Mouse (Mus musculus) forebrain, postnatal 0 days (tissue): ENCODE measurements around the gene Tanc1. TPM values are rescaled to one million over a fixed set of nuclear protein-coding genes. Genes with fewer than 3 reads are reported as not detected.

Experiments
- ATAC-seq: fragments of 200-750 bp; cut with Nextera tagmentation; 2 replicates; pipeline ENCODE4 v1.8.0; 2017; ENCODE audit warnings: mild to moderate bottlenecking, moderate library complexity
- DNase-seq: peaks from one replicate; pipeline ENCODE4 v3.0.0-alpha.2; 2015
- H3K27ac ChIP-seq: fragments of 300-500 bp; sonication (generic); 2 replicates; pipeline ENCODE4 v1.5.1; 2014; ENCODE audit warnings: low read depth, mild to moderate bottlenecking, antibody characterized with exemption, low read length, moderate library complexity, mixed read lengths
- H3K27me3 ChIP-seq: fragments of 300-500 bp; sonication (generic); 2 replicates; pipeline ENCODE4 v1.6.1; 2014; ENCODE audit warnings: mild to moderate bottlenecking, low read length, mixed read lengths; ENCODE audit not compliant: insufficient read depth
- H3K36me3 ChIP-seq: fragments of 300-500 bp; sonication (generic); 2 replicates; pipeline ENCODE4 v1.6.1; 2014; ENCODE audit warnings: mild to moderate bottlenecking, moderate library complexity; ENCODE audit not compliant: insufficient read depth
- H3K4me1 ChIP-seq: fragments of 300-500 bp; sonication (generic); 2 replicates; pipeline ENCODE4 v1.6.1; 2014; ENCODE audit warnings: antibody characterized with exemption; ENCODE audit not compliant: insufficient read depth
- H3K4me2 ChIP-seq: fragments of 300-500 bp; sonication (generic); 2 replicates; pipeline ENCODE4 v1.6.1; 2014; ENCODE audit warnings: low read depth, mild to moderate bottlenecking, moderate library complexity
- H3K4me3 ChIP-seq: fragments of 300-500 bp; sonication (generic); 2 replicates; pipeline ENCODE4 v1.5.1; 2014; ENCODE audit warnings: low read depth, low read length, mixed read lengths
- H3K9ac ChIP-seq: fragments of 300-500 bp; sonication (generic); 2 replicates; pipeline ENCODE4 v1.6.1; 2014; ENCODE audit warnings: mild to moderate bottlenecking
- H3K9me3 ChIP-seq: fragments of 300-500 bp; sonication (generic); 2 replicates; pipeline ENCODE4 v1.6.1; 2016; ENCODE audit warnings: low read length
- CTCF ChIP-seq: sonication (generic); IDR thresholded peaks from 2 replicates; pipeline ENCODE4 v1.5.1; 2016; ENCODE audit warnings: antibody characterized with exemption, control low read depth, low read depth
- WGBS: fragments of 180-500 bp; shearing (Covaris S2); extraction: QIAGEN DNeasy Blood & Tissue Kit; methylation state at CpG from one replicate; pipeline ENCODE4 v1.1.7; 2014; 5-methylcytosine and 5-hydroxymethylcytosine counted together
- polyA plus RNA-seq: library from polyadenylated mRNA; unstranded; fragments of >200 nt; fragmentation: Nextera tagmentation; extraction: Ambion mirVana; gene quantifications from 2 replicates; pipeline ENCODE4 v1.2.1, GENCODE M21; 2015
- total RNA-seq: library from RNA; depleted of rRNA; stranded (reverse); fragments of >200 nt; gene quantifications from 2 replicates; pipeline ENCODE4 v1.2.3, GENCODE M21; 2014

The Tanc1 gene
- total and polyA plus RNA-seq, 2 experiments from 2014 or later = 2.9 to 5.0 TPM

DNA sequence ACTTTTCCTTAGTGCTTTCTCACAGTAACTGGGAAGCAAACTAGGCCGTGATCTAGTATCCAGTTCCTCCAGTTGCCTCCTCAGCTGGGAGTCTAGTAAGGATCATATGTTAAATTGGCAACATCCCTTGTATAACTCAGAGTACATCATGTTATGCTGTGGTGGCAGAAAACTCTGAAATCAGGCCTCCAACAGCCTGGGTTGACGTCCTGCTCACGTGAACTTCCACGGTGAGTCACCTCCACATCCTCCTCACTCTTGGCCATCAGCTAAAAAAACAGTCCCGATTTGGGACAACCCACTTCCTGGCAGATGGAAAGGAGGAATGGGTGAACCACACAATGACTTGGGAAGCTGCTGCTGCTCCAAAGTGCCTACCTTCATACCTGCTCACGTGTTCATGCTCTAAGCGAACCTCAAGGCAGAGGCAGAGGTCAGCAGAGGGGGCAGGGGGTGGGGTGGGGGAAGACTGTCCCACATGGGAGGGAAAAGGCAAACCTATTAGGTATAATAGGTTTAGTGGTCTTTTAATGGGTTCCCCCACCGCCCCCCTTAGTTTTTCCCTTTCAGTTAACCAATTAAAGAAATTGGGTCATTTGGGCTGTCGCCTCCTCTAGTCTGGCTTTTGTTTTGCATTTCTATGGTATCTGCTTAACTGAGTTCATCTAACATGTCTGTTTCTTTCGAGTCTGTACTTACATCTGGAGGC lies 24.3 kb upstream of the Tanc1 start:
- DNase-seq (no peak), ATAC-seq (no peak)
- H3K4me3 ChIP-seq = no peak overlapping the region
- no peaks in the 10 kb centered on the region for H3K36me3 ChIP-seq
- H3K27ac ChIP-seq = no peak overlapping the region
- 61% methylated on average over 10 of the region's 10 CpGs for WGBS
- H3K27me3 ChIP-seq = no peaks in the 10 kb centered on the region
- H3K9ac ChIP-seq = no peak overlapping the region
- no peak overlapping the region for H3K4me2 ChIP-seq
- H3K4me1 ChIP-seq = no peaks in the 10 kb centered on the region
- H3K9me3 ChIP-seq = no peaks in the 10 kb centered on the region
- no peak for TF ChIP-seq CTCF

DNA sequence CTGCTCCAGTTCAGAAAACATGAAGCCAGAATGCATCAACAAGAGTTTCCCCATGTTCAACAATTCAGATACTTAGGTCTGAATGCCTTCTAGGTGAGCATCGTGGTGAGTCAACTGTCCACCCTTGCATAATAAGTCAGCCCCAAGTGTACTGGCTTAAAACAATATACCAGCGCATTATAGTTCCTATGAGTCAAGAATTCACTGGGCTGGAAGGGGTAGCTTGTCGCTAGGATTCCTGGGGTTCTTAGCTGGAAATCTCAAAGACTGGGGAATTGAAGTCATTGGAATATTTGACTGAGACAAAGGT lies 23.8 kb upstream of the Tanc1 start:
- no peak overlapping the region for H3K4me3 ChIP-seq
- no peak for DNase-seq
- H3K4me2 ChIP-seq = no peak overlapping the region
- ATAC-seq = no peak
- H3K36me3 ChIP-seq = no peaks in the 10 kb centered on the region
- H3K9me3 ChIP-seq = no peaks in the 10 kb centered on the region
- 52% methylated on average over 3 of the region's 3 CpGs for WGBS
- no peaks in the 10 kb centered on the region for H3K27me3 ChIP-seq
- no peak for TF ChIP-seq CTCF
- no peak overlapping the region for H3K27ac ChIP-seq
- no peak overlapping the region for H3K9ac ChIP-seq
- no peaks in the 10 kb centered on the region for H3K4me1 ChIP-seq

DNA sequence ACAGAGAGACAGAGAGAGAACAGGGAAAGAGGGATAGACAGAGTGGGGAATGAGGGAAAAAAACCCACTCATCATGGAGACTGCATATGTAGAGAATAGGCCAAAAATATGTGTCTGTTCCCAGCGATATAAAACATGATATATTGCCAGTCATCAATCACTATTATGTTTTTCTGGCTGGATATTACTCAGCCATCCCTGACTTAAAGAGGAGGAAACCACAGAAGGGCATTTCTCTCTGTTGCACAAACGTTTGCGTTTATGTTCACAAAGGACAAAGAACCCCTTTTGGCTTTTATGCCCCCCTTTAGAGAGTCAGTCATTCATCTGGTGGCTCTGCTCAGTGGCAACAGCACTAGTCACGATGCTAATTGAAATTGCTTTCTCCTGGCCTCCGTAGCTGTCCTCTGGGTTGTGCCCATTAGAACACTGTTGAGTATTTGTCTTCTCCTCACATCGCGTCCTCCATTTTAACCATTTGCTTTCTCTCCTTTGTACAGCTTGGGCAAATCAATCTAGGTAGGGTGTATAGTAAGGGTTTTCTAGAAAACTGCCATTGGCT lies 18.4 kb upstream of the Tanc1 start:
- Histone ChIP-seq H3K4me1 (no peaks in the 10 kb centered on the region), H3K27ac (no peak overlapping the region), H3K9ac (no peak overlapping the region), H3K4me2 (no peak overlapping the region), H3K27me3 (no peaks in the 10 kb centered on the region), H3K4me3 (no peak overlapping the region), H3K9me3 (no peaks in the 10 kb centered on the region), H3K36me3 (no peaks in the 10 kb centered on the region)
- ATAC-seq = no peak
- DNase-seq = no peak
- TF ChIP-seq CTCF = no peak
- 35% methylated on average over 7 of the region's 7 CpGs for WGBS

DNA sequence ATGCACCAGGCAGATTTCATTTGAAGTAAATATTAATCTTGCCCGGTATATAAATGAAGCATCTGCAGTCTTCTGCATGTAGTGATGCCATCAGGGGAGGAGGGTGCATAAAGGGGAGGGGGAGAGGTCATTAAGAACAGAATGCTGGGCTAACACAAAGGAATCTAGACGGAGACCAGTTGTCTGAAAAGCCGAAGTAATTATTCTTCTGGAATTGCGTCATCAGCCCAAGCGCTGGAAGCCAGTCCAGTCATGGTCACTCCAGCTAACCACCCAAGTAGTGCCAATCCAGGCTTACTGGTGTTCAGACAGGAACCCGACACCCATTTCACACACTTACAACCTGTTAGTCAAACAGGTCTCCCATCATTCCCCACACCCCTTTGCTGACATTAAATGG lies 17.7 kb upstream of the Tanc1 start:
- Histone ChIP-seq H3K27ac (no peak overlapping the region), H3K4me1 (no peaks in the 10 kb centered on the region), H3K4me3 (no peak overlapping the region), H3K9ac (no peak overlapping the region), H3K9me3 (no peaks in the 10 kb centered on the region), H3K4me2 (no peak overlapping the region), H3K36me3 (no peaks in the 10 kb centered on the region), H3K27me3 (no peaks in the 10 kb centered on the region)
- 44% methylated on average over 6 of the region's 6 CpGs for WGBS
- TF ChIP-seq CTCF = no peak
- ATAC-seq (no peak), DNase-seq (no peak)

DNA sequence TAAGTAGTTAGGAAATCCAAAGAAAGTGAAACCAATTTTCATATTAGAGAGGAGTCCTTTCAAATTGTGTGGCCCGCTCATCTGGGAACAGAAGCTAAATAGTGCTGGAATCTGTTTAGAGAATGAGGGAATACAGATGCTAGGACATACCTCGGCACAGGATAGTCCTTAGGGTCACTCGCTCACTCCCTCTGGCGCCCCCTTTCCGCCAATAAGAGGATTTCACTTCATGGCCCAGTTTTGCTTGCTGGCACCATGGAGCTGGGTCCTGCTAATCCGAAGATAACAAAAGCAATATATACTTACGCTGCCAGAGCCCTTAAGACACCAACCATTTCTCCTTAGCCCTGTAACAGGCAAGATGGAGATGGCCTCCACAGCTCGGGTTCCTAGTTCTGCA lies 15.3 kb upstream of the Tanc1 start:
- Histone ChIP-seq H3K9ac (no peak overlapping the region), H3K4me2 (no peak overlapping the region), H3K27me3 (no peaks in the 10 kb centered on the region), H3K4me3 (no peak overlapping the region), H3K9me3 (no peaks in the 10 kb centered on the region), H3K27ac (no peak overlapping the region), H3K36me3 (no peaks in the 10 kb centered on the region), H3K4me1 (no peaks in the 10 kb centered on the region)
- no peak for TF ChIP-seq CTCF
- ATAC-seq = no peak
- DNase-seq = no peak
- 60% methylated on average over 8 of the region's 8 CpGs for WGBS

DNA sequence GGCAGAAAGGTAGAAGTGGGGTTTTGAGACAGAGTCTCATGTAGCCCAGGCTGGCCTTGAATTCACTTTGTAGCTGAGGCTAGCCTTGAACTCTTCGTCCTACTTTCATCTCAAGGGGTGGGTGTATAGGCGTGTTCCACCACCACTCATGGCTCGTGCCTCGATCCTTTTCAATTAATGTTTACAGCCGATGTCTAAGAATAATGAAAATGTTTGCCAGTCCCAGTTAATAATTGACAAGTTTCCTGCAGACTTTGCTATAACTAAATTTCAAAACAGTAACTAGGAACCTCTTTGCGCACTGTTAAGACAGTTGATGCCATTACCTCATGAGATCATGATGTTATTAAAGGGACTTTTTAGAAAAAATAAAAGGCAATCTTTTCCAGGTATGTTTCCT lies 13.6 kb upstream of the Tanc1 start:
- H3K4me3 ChIP-seq = no peak overlapping the region
- H3K27ac ChIP-seq = no peak overlapping the region
- ATAC-seq (no peak), DNase-seq (no peak)
- no peaks in the 10 kb centered on the region for H3K27me3 ChIP-seq
- no peaks in the 10 kb centered on the region for H3K9me3 ChIP-seq
- no peak overlapping the region for H3K4me2 ChIP-seq
- WGBS = 90% methylated on average over 6 of the region's 6 CpGs
- no peak for TF ChIP-seq CTCF
- no peaks in the 10 kb centered on the region for H3K36me3 ChIP-seq
- H3K4me1 ChIP-seq = no peaks in the 10 kb centered on the region
- H3K9ac ChIP-seq = no peak overlapping the region

DNA sequence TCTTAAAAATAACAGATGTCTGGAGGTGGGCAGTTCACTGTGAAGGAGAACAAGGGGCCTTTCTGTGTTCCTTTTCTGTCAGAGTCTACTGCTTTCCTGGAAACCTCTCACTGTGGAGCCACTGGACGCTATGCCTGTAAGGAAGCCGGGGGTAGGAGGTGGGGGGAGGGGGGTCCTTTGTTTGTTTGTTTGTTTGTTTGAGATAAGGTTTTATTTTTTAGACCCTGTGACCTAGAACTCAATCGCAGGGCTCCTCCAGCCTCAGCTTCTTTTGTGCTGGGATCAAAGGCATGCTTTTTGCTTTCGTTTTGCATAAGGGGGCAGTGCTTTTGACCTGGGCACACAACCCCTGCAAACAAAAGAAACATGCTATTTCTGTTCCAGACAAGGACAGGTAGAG lies 12.9 kb upstream of the Tanc1 start:
- WGBS = 8% methylated on average over 4 of the region's 4 CpGs
- DNase-seq (no peak), ATAC-seq (no peak)
- no peak overlapping the region for H3K4me2 ChIP-seq
- no peak overlapping the region for H3K4me3 ChIP-seq
- no peaks in the 10 kb centered on the region for H3K4me1 ChIP-seq
- no peak overlapping the region for H3K9ac ChIP-seq
- TF ChIP-seq CTCF = no peak
- no peaks in the 10 kb centered on the region for H3K36me3 ChIP-seq
- no peak overlapping the region for H3K27ac ChIP-seq
- H3K27me3 ChIP-seq = no peaks in the 10 kb centered on the region
- no peaks in the 10 kb centered on the region for H3K9me3 ChIP-seq
